Mouse (Mus musculus) hindbrain, postnatal 0 days (tissue): ENCODE measurements around the gene Ctps2. TPM values are rescaled to one million over a fixed set of nuclear protein-coding genes. Genes with fewer than 3 reads are reported as not detected.

Source experiments
- ATAC-seq: fragments of 200-750 bp; cut with Nextera tagmentation; 2 replicates; pipeline ENCODE4 v1.8.0; 2017; ENCODE audit warnings: mild to moderate bottlenecking, moderate TSS enrichment, moderate library complexity
- DNase-seq: peaks from one replicate; pipeline ENCODE4 v3.0.0-alpha.2; 2015; ENCODE audit warnings: low spot score
- H3K27ac ChIP-seq: fragments of 300-500 bp; sonication (generic); 2 replicates; pipeline ENCODE4 v1.5.1; 2014; ENCODE audit warnings: mild to moderate bottlenecking
- H3K27me3 ChIP-seq: fragments of 300-500 bp; sonication (generic); 2 replicates; pipeline ENCODE4 v1.6.1; 2014; ENCODE audit warnings: low read length, mixed read lengths; ENCODE audit not compliant: insufficient read depth
- H3K36me3 ChIP-seq: fragments of 300-500 bp; sonication (generic); 2 replicates; pipeline ENCODE4 v1.6.1; 2014; ENCODE audit warnings: low read length, mixed read lengths; ENCODE audit not compliant: insufficient read depth
- H3K4me1 ChIP-seq: fragments of 300-500 bp; sonication (generic); 2 replicates; pipeline ENCODE4 v1.6.1; 2014; ENCODE audit warnings: antibody characterized with exemption, low read length, mixed read lengths; ENCODE audit not compliant: insufficient read depth
- H3K4me2 ChIP-seq: fragments of 300-500 bp; sonication (generic); 2 replicates; pipeline ENCODE4 v1.6.1; 2014; ENCODE audit warnings: low read depth, mild to moderate bottlenecking, low read length, moderate library complexity, mixed read lengths
- H3K4me3 ChIP-seq: fragments of 300-500 bp; sonication (generic); 2 replicates; pipeline ENCODE4 v1.5.1; 2014; ENCODE audit warnings: low read length
- H3K9ac ChIP-seq: fragments of 300-500 bp; sonication (generic); replicated peaks from 2 replicates; pipeline ENCODE4 v1.6.1; 2014; ENCODE audit warnings: mild to moderate bottlenecking, low read length, moderate library complexity, mixed read lengths
- H3K9me3 ChIP-seq: fragments of 300-500 bp; sonication (generic); 2 replicates; pipeline ENCODE4 v1.6.1; 2016; ENCODE audit warnings: low read length, mixed read lengths
- CTCF ChIP-seq: IDR thresholded peaks from 2 replicates; pipeline ENCODE4 v1.5.1; 2016; ENCODE audit warnings: antibody characterized with exemption, control low read depth, low read depth
- WGBS: fragments of 180-500 bp; shearing (Covaris S2); extraction: QIAGEN DNeasy Blood & Tissue Kit; methylation state at CpG from one replicate; pipeline ENCODE4 v1.1.7; 2014; 5-methylcytosine and 5-hydroxymethylcytosine counted together
- polyA plus RNA-seq: library from polyadenylated mRNA; unstranded; fragments of >200 nt; fragmentation: Nextera tagmentation; extraction: Ambion mirVana; gene quantifications from 2 replicates; pipeline ENCODE4 v1.2.1, GENCODE M21; 2015
- total RNA-seq: library from RNA; depleted of rRNA; stranded (reverse); fragments of >200 nt; gene quantifications from 2 replicates; pipeline ENCODE4 v1.2.3, GENCODE M21; 2014

The Ctps2 gene
- total and polyA plus RNA-seq, 2 experiments from 2014 or later: 53.6 to 74.9 TPM

DNA sequence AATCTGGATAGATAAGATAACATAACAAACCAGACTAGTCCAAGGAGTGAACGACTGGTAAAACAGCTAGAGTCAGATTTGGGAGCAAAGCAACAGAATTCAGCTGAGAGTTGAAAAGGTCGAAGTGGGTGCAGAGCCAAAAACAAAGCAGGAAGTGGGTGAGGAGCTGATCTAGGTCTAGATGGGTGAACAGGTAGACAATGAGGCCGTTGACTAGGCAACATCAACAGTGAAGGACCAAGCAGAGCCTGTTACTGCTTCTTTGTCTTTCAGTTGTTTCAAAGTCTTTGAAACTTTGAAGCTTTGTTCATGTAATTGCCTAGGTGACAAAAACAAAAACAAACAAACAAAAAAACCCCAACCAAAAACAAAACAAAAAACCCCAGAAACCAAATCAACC lies 75.2 kb downstream of the Ctps2 start:
- Histone ChIP-seq H3K4me2 (no peak overlapping the region), H3K9ac (no peak overlapping the region), H3K36me3 (no peaks in the 10 kb centered on the region), H3K9me3 (no peaks in the 10 kb centered on the region), H3K4me1 (no peaks in the 10 kb centered on the region), H3K4me3 (no peak overlapping the region), H3K27ac (no peak overlapping the region), H3K27me3 (no peaks in the 10 kb centered on the region)
- DNase-seq (no peak), ATAC-seq (no peak)
- no peak for TF ChIP-seq CTCF
- WGBS: 80% methylated on average over 3 of the region's 3 CpGs

DNA sequence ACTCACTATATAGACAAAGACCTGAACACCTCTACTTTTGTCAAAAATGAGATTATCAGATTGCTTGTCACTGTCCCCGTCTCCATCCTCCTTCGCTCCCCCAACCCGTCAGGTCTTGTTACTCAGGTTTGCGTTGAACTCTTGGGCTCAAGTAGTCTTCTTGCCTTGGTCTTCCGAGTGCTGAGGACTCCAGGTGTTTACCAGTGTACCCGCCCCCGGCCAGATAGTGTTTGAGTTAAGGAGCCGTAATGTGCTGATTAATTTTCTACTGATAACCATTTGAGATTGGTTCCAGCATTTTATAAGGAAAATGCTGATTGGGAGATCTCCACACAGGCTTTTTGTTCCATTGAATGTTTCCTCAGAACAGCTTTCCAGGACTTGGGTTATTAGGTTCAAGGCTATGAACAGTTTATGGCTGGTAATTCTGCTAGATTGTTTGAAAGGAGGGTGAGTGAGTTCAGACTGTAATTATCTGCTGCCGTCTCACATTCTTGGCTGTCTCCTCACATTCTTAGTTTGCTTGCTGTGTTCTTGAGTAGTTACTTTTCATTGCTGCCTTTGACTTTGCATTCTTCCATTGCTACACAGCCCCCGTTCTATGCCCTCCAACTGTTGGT lies 85.9 kb downstream of the Ctps2 start:
- no peak overlapping the region for H3K4me3 ChIP-seq
- no peaks in the 10 kb centered on the region for H3K27me3 ChIP-seq
- no peak for TF ChIP-seq CTCF
- no peak for DNase-seq
- no peaks in the 10 kb centered on the region for H3K4me1 ChIP-seq
- no peak for ATAC-seq
- no peaks in the 10 kb centered on the region for H3K36me3 ChIP-seq
- no peak overlapping the region for H3K4me2 ChIP-seq
- H3K9me3 ChIP-seq: no peaks in the 10 kb centered on the region
- H3K27ac ChIP-seq: no peak overlapping the region
- WGBS: 91% methylated on average over 10 of the region's 10 CpGs
- H3K9ac ChIP-seq: no peak overlapping the region

DNA sequence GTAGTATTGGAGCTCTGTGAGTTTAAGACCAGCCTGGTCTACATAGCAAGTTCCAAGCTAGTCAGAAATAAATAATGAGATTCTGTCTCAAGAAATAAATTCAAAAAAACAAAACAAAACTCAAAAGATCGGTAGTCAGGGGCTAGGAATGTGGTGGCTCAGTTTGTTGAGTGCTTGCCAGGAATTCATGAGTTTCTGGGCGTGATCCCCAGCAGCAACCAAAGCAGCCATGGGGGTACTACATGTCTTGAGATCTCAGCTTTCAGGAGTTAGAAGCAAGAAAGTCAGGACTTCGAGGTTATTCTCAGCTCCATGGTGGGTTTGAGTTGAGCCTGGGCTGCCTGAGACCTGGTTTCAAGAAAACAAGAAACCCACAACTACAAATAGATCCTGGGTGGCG lies 90.4 kb downstream of the Ctps2 start:
- no peak overlapping the region for H3K4me2 ChIP-seq
- ATAC-seq (no peak), DNase-seq (peak; percentile 2)
- no peaks in the 10 kb centered on the region for H3K9me3 ChIP-seq
- no peaks in the 10 kb centered on the region for H3K36me3 ChIP-seq
- TF ChIP-seq CTCF: no peak
- no peak overlapping the region for H3K4me3 ChIP-seq
- H3K9ac ChIP-seq: no peak overlapping the region
- no peaks in the 10 kb centered on the region for H3K4me1 ChIP-seq
- H3K27ac ChIP-seq: no peak overlapping the region
- no peaks in the 10 kb centered on the region for H3K27me3 ChIP-seq
- WGBS: 55% methylated on average over 4 of the region's 4 CpGs

DNA sequence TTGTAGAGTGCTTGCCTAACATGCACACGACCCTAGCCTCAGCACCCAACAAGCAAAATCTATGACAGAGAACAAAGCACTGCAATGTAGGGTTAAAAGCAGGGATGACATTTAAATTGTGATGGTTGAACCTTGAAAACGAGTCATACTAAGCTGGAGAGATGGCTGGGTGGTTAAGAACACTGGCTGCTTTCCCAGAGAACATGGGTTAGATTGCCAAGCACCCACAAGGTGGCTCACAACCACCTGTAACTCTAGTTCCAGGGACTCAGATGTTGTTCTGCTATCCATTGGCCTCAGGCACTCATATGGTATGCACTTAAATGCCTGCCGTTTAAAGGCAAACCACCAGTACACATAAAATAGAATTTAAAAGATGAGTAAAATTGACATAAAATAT lies 91.1 kb downstream of the Ctps2 start:
- no peak overlapping the region for H3K27ac ChIP-seq
- H3K9ac ChIP-seq: no peak overlapping the region
- H3K4me3 ChIP-seq: no peak overlapping the region
- H3K27me3 ChIP-seq: no peaks in the 10 kb centered on the region
- H3K36me3 ChIP-seq: no peaks in the 10 kb centered on the region
- H3K9me3 ChIP-seq: no peaks in the 10 kb centered on the region
- H3K4me1 ChIP-seq: no peaks in the 10 kb centered on the region
- no peak for ATAC-seq
- no peak for TF ChIP-seq CTCF
- no peak overlapping the region for H3K4me2 ChIP-seq
- no peak for DNase-seq
- WGBS: 77% methylated on average over 3 of the region's 3 CpGs

DNA sequence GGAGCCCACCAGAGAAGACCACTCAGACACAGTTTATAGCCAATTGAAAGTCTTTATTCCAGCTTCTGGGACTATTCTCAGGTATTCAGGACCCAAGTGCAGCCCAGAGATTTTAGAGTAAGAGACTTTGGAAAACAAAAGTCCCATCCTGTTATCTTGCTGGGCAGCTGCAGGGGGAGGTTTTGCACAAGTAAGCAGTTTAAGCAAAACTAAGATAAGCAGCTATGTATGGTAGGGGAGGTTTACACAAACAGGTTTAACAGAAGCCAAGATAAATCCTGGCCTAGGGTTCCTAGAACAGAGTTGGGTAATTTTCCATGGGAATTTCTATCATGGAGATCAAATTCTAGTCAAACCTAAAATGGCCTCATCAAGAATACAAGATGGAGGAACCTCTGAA lies 126.8 kb downstream of the Ctps2 start:
- no peak for ATAC-seq
- H3K4me2 ChIP-seq: no peak overlapping the region
- H3K4me1 ChIP-seq: no peaks in the 10 kb centered on the region
- H3K9me3 ChIP-seq: no peaks in the 10 kb centered on the region
- H3K9ac ChIP-seq: no peak overlapping the region
- no peaks in the 10 kb centered on the region for H3K36me3 ChIP-seq
- H3K4me3 ChIP-seq: no peak overlapping the region
- no peak for DNase-seq
- no peak overlapping the region for H3K27ac ChIP-seq
- no peak for TF ChIP-seq CTCF
- H3K27me3 ChIP-seq: no peaks in the 10 kb centered on the region

DNA sequence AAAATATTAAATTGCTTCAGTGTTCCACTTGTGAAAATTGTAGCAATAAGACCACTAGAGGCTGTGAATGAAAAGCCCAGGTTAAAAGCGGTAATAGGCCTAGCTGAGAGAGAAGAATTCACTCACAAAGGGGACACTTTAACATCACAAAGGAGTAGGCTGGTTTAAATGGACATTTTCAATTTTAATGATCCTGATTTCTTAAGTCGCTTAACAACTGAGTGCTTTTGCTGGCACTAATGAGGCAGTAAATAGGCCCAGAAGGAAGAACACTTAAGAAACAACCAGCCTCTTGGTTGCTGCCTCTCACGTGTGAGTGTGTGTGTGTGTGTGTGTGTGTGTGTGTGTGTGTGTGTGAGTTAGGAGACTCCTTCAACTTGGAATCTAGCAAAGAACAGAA lies 137.7 kb downstream of the Ctps2 start:
- Histone ChIP-seq H3K4me3 (no peak overlapping the region), H3K27me3 (no peaks in the 10 kb centered on the region), H3K27ac (no peak overlapping the region), H3K9me3 (no peaks in the 10 kb centered on the region), H3K36me3 (no peaks in the 10 kb centered on the region), H3K9ac (no peak overlapping the region), H3K4me1 (no peaks in the 10 kb centered on the region), H3K4me2 (no peak overlapping the region)
- ATAC-seq: no peak
- no peak for DNase-seq
- TF ChIP-seq CTCF: no peak
- 48% methylated on average over 3 of the region's 3 CpGs for WGBS

GRCm38 (mm10) chrX:163042771-163043170 lies 141.7 kb downstream of the Ctps2 start:
- Histone ChIP-seq H3K9me3 (no peaks in the 10 kb centered on the region), H3K27me3 (no peaks in the 10 kb centered on the region), H3K27ac (no peak overlapping the region), H3K4me1 (no peaks in the 10 kb centered on the region), H3K36me3 (no peaks in the 10 kb centered on the region), H3K9ac (no peak overlapping the region), H3K4me2 (no peak overlapping the region), H3K4me3 (no peak overlapping the region)
- no peak for TF ChIP-seq CTCF
- DNase-seq (no peak), ATAC-seq (no peak)
- 97% methylated on average over 1 of the region's 1 CpGs for WGBS
